Mouse (Mus musculus) G1E-ER4 (cell line): Measurements from ENCODE around the gene Uggt1. TPM values are rescaled to one million over a fixed set of nuclear protein-coding genes. Genes with fewer than 3 reads are reported as not detected.

ENCODE experiments used
- GATA1 ChIP-seq: IDR thresholded peaks from one replicate; pipeline ENCODE4 v1.8.0; 2012; ENCODE audit warnings: low read length, inconsistent platforms
- polyA plus RNA-seq: library from polyadenylated mRNA; stranded (reverse); fragments of >175 nt; gene quantifications from 2 replicates; pipeline ENCODE4 v1.2.3, GENCODE M21; 2012

Uggt1 gene
- polyA plus RNA-seq, 1 experiment: 10.4 TPM

DNA sequence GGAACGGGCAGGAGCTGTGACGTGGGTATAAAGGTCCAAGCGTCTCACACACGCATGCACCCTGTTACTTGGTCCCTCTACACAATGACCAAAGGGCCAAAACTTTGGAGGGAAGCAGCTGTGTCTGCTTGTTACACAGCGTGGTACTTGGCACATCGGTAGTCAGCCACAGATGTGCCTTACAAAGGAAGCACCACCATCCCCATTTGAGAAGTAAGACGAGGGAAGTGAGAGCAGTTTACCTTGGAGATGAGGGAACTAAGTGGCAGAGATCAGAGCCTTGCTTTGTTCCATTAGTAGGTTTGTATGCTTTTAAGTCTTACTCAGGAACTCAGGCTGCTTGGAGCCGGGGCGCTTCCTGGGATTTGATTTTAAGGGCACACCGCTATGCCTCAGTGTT is 5.1 kb downstream of the Uggt1 start:
- no peak for TF ChIP-seq GATA1

GRCm38 (mm10) chr1:36235855-36236254 is 8.7 kb downstream of the Uggt1 start:
- no peak for TF ChIP-seq GATA1

- TF ChIP-seq GATA1: no peak
Measured at GRCm38 (mm10) chr1:36235057-36235639, 9.4 kb downstream of the Uggt1 start.

GRCm38 (mm10) chr1:36233218-36233617 is 11.3 kb downstream of the Uggt1 start:
- TF ChIP-seq GATA1: no peak

DNA sequence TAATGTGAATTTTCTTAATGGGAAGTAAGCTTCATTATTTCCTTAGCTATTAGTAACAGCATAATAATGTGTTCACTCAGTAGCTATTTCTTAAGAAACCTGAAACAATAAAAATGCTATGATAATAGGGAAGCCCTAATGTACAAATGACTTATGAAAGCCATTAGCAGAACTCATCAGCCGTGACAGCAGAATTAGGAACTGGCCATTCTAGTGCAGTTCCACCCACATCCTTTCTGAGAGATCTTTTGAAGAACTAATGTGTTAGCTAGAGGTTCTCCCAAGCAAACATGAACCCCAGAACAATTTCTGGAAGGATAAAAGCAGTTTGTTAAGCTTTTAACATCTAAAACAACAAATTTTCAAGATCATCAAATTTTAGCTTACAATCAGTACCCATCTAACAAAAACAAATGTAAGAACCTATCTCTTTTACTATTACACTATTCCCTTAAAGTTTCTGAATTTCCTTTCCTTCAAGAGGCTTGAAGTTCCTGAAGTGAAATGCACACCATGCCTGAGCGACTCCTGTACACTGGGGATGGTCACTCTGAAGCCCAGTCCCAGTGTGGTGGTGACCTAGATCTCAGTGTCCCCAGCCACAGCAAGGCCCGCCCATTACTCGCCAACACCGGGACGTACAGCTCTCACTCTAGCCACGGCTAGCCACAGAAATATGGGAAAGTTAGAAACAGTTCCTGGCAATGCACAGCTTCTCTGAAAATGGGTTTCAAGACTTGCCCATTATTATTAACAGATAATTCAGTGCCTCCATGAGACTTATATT is 13.4 kb downstream of the Uggt1 start:
- TF ChIP-seq GATA1: no peak

DNA sequence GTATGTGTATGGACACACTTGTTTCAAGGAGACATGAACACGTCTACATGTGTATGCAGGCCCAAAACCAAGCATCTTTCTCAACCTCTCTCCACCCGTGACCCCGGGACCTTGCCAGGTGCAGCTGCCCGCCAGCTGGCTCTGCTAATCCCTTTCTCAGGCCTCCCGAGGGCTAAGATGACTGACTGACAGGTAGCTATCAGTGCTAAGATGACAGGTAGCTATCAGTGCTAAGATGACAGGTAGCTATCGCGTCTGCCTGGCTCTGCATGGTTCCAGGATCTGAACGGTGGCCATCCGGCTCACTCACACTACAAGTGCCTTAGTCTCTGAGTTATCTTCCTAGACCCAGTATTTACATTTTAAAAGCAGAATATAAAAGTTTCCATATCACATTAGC is 16.1 kb downstream of the Uggt1 start:
- TF ChIP-seq GATA1: no peak

- no peak for TF ChIP-seq GATA1
Measured at GRCm38 (mm10) chr1:36224648-36225047, 19.9 kb downstream of the Uggt1 start.

DNA sequence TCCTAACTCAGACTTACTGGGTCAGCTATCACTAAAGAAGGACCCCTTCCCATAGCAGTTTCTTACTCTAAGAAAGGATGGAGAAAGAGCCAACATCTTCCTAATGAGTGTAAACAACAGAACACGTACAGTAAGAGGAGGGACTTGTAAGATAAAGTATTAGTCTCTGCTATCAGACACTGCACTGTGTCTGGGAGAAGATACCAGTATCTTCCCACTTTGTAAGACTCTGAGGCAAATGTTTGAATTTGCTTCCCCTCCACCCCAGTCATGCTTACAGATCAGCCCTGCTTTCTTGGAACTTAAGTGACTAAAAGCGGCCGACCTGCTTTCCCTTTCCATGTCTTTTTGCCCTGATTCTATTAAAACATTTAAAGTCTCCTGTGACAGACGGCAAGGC is 30.2 kb downstream of the Uggt1 start:
- TF ChIP-seq GATA1: no peak

GRCm38 (mm10) chr1:36201739-36202138 is 42.8 kb downstream of the Uggt1 start:
- TF ChIP-seq GATA1: no peak

GRCm38 (mm10) chr1:36194482-36194881 is 50.0 kb downstream of the Uggt1 start:
- no peak for TF ChIP-seq GATA1

DNA sequence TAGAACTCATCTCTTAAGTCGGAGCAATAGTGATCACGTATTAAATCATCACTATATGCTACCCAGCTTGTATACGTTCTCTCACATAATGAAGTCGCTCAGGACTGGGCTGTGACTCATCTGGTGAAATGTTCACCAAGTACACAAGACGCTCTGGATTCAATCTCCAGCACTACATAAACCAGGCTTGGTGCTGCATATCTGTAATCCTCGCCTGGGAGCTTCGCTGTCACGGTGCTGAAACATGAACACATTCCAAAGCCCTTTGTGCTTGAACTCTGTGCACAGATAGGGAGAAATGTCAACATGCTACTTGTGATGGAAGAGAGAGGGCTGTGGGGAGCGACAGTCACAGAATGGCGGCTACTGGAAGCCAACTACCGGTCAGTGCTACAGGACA is 52.6 kb downstream of the Uggt1 start:
- no peak for TF ChIP-seq GATA1

- peak; percentile 76 for TF ChIP-seq GATA1
Measured at GRCm38 (mm10) chr1:36180038-36180437, 64.5 kb downstream of the Uggt1 start.

GRCm38 (mm10) chr1:36173461-36173860 is 71.1 kb downstream of the Uggt1 start:
- no peak for TF ChIP-seq GATA1

- TF ChIP-seq GATA1: no peak
Measured at GRCm38 (mm10) chr1:36172941-36173340, 71.6 kb downstream of the Uggt1 start.

GRCm38 (mm10) chr1:36162687-36163086 is 81.8 kb downstream of the Uggt1 start:
- no peak for TF ChIP-seq GATA1

- TF ChIP-seq GATA1: peak; percentile 82
Measured at GRCm38 (mm10) chr1:36161208-36161607, 83.3 kb downstream of the Uggt1 start.

- no peak for TF ChIP-seq GATA1
Measured at GRCm38 (mm10) chr1:36160246-36160645, 84.3 kb downstream of the Uggt1 start.
